Mouse (Mus musculus) stomach, embryonic 16.5 days (tissue): ENCODE results near the gene Eif2a. TPM values are rescaled to one million over a fixed set of nuclear protein-coding genes. Genes with fewer than 3 reads are reported as not detected.
A peak's percentile ranks its signal among the peaks of the same experiment; 100 is the strongest.

Source experiments
- ATAC-seq: fragments of 200-750 bp; cut with Nextera tagmentation; 2 replicates; pipeline ENCODE4 v1.8.0; 2017; ENCODE audit warnings: moderate number of reproducible peaks, moderate TSS enrichment; ENCODE audit not compliant: insufficient read depth, low FRiP score
- H3K27ac ChIP-seq: fragments of 300-500 bp; sonication (generic); 2 replicates; pipeline ENCODE4 v1.5.1; 2014; ENCODE audit warnings: low read length
- H3K27me3 ChIP-seq: fragments of 300-500 bp; sonication (generic); 2 replicates; pipeline ENCODE4 v1.6.1; 2014; ENCODE audit warnings: low read length, control low read depth, mixed read lengths; ENCODE audit not compliant: control insufficient read depth, insufficient read depth
- H3K36me3 ChIP-seq: fragments of 300-500 bp; sonication (generic); 2 replicates; pipeline ENCODE4 v1.6.1; 2014; ENCODE audit warnings: low read length; ENCODE audit not compliant: control insufficient read depth, insufficient read depth
- H3K4me1 ChIP-seq: fragments of 300-500 bp; sonication (generic); 2 replicates; pipeline ENCODE4 v1.6.1; 2014; ENCODE audit warnings: low read length, control low read depth, mixed read lengths; ENCODE audit not compliant: control insufficient read depth, insufficient read depth
- H3K4me2 ChIP-seq: fragments of 300-500 bp; sonication (generic); 2 replicates; pipeline ENCODE4 v1.6.1; 2014; ENCODE audit warnings: low read depth, low read length, mixed read lengths
- H3K4me3 ChIP-seq: fragments of 300-500 bp; sonication (generic); replicated peaks from 2 replicates; pipeline ENCODE4 v1.5.1; 2014; ENCODE audit warnings: mild to moderate bottlenecking, low read length
- H3K9ac ChIP-seq: fragments of 300-500 bp; sonication (generic); 2 replicates; pipeline ENCODE4 v1.6.1; 2014; ENCODE audit warnings: low read length
- H3K9me3 ChIP-seq: fragments of 300-500 bp; sonication (generic); replicated peaks from 2 replicates; pipeline ENCODE4 v1.6.1; 2016; ENCODE audit warnings: low read length, control low read depth; ENCODE audit not compliant: control insufficient read depth
- WGBS: fragments of 180-500 bp; shearing (Covaris S2); extraction: QIAGEN DNeasy Blood & Tissue Kit; methylation state at CpG from one replicate; pipeline ENCODE4 v1.1.7; 2014; 5-methylcytosine and 5-hydroxymethylcytosine counted together
- polyA plus RNA-seq: library from polyadenylated mRNA; unstranded; fragments of >200 nt; fragmentation: Nextera tagmentation; extraction: Ambion mirVana; gene quantifications from 2 replicates; pipeline ENCODE4 v1.2.1, GENCODE M21; 2015

Eif2a gene
- polyA plus RNA-seq, 1 experiment from 2014 or later, result 51.3 TPM

- no peaks in the 10 kb centered on the region for H3K4me1 ChIP-seq
- 54% methylated on average over 3 of the region's 3 CpGs for WGBS
- no peaks in the 10 kb centered on the region for H3K36me3 ChIP-seq
- H3K27ac ChIP-seq, result no peak overlapping the region
- no peak overlapping the region for H3K9ac ChIP-seq
- no peaks in the 10 kb centered on the region for H3K9me3 ChIP-seq
- no peaks in the 10 kb centered on the region for H3K27me3 ChIP-seq
- H3K4me3 ChIP-seq, result no peak overlapping the region
- no peak overlapping the region for H3K4me2 ChIP-seq
- no peak for ATAC-seq
These were observed 21.8 kb upstream of the Eif2a start for GRCm38 (mm10) chr3:58503720-58504333.

GRCm38 (mm10) chr3:58504676-58505075, 20.9 kb upstream of the Eif2a start:
- Histone ChIP-seq H3K27me3 (no peaks in the 10 kb centered on the region), H3K4me3 (no peak overlapping the region), H3K9me3 (no peaks in the 10 kb centered on the region), H3K4me2 (no peak overlapping the region), H3K36me3 (no peaks in the 10 kb centered on the region), H3K27ac (no peak overlapping the region), H3K4me1 (no peaks in the 10 kb centered on the region), H3K9ac (no peak overlapping the region)
- no peak for ATAC-seq

- Histone ChIP-seq H3K9me3 (no peaks in the 10 kb centered on the region), H3K4me1 (no peaks in the 10 kb centered on the region), H3K9ac (no peak overlapping the region), H3K4me3 (no peak overlapping the region), H3K36me3 (no peaks in the 10 kb centered on the region), H3K27me3 (no peaks in the 10 kb centered on the region), H3K27ac (no peak overlapping the region), H3K4me2 (no peak overlapping the region)
- WGBS, result 81% methylated on average over 7 of the region's 7 CpGs
- no peak for ATAC-seq
These were observed 17.4 kb upstream of the Eif2a start for GRCm38 (mm10) chr3:58508020-58508750.

- no peaks in the 10 kb centered on the region for H3K4me1 ChIP-seq
- H3K9me3 ChIP-seq, result no peaks in the 10 kb centered on the region
- H3K4me3 ChIP-seq, result no peak overlapping the region
- no peak for ATAC-seq
- no peaks in the 10 kb centered on the region for H3K36me3 ChIP-seq
- H3K4me2 ChIP-seq, result no peak overlapping the region
- no peaks in the 10 kb centered on the region for H3K27me3 ChIP-seq
- no peak overlapping the region for H3K27ac ChIP-seq
- H3K9ac ChIP-seq, result no peak overlapping the region
These were observed 14.0 kb upstream of the Eif2a start for GRCm38 (mm10) chr3:58511581-58511980.

GRCm38 (mm10) chr3:58512740-58513139, 12.9 kb upstream of the Eif2a start:
- ATAC-seq, result no peak
- no peaks in the 10 kb centered on the region for H3K4me1 ChIP-seq
- no peaks in the 10 kb centered on the region for H3K27me3 ChIP-seq
- H3K9me3 ChIP-seq, result no peaks in the 10 kb centered on the region
- no peak overlapping the region for H3K4me3 ChIP-seq
- WGBS, result 56% methylated on average over 3 of the region's 3 CpGs
- no peak overlapping the region for H3K4me2 ChIP-seq
- no peak overlapping the region for H3K9ac ChIP-seq
- H3K36me3 ChIP-seq, result no peaks in the 10 kb centered on the region
- H3K27ac ChIP-seq, result no peak overlapping the region

GRCm38 (mm10) chr3:58513483-58513882, 12.1 kb upstream of the Eif2a start:
- ATAC-seq, result no peak
- Histone ChIP-seq H3K9ac (no peak overlapping the region), H3K27ac (no peak overlapping the region), H3K9me3 (no peaks in the 10 kb centered on the region), H3K4me1 (no peaks in the 10 kb centered on the region), H3K27me3 (no peaks in the 10 kb centered on the region), H3K4me3 (no peak overlapping the region), H3K36me3 (no peaks in the 10 kb centered on the region), H3K4me2 (no peak overlapping the region)
- 83% methylated on average over 4 of the region's 4 CpGs for WGBS

- Histone ChIP-seq H3K4me3 (no peak overlapping the region), H3K4me1 (no peaks in the 10 kb centered on the region), H3K36me3 (no peaks in the 10 kb centered on the region), H3K4me2 (no peak overlapping the region), H3K27me3 (no peaks in the 10 kb centered on the region), H3K27ac (no peak overlapping the region), H3K9ac (no peak overlapping the region), H3K9me3 (no peaks in the 10 kb centered on the region)
- 54% methylated on average over 1 of the region's 1 CpGs for WGBS
- no peak for ATAC-seq
These were observed 9.5 kb upstream of the Eif2a start for GRCm38 (mm10) chr3:58515947-58516601.

GRCm38 (mm10) chr3:58516602-58516976, 9.0 kb upstream of the Eif2a start:
- H3K9me3 ChIP-seq, result no peaks in the 10 kb centered on the region
- H3K4me1 ChIP-seq, result no peaks in the 10 kb centered on the region
- H3K27me3 ChIP-seq, result no peaks in the 10 kb centered on the region
- peaks cover 3% of the 10 kb centered on the region; the same call in 1 of the 2 replicates for H3K36me3 ChIP-seq
- ATAC-seq, result no peak
- H3K4me2 ChIP-seq, result no peak overlapping the region
- H3K27ac ChIP-seq, result 0 out of 2 replicates have a peak overlapping the region, but pooled peaks have one; percentile 6
- H3K9ac ChIP-seq, result no peak overlapping the region
- no peak overlapping the region for H3K4me3 ChIP-seq
- WGBS, result 38% methylated on average over 7 of the region's 7 CpGs

GRCm38 (mm10) chr3:58517258-58517657, 8.4 kb upstream of the Eif2a start:
- no peak overlapping the region for H3K4me2 ChIP-seq

More at GRCm38 (mm10) chr3:58517258-58517657, 8.4 kb upstream of the Eif2a start:
- H3K4me1 ChIP-seq, result no peaks in the 10 kb centered on the region
- ATAC-seq, result no peak
- H3K36me3 ChIP-seq, result peaks cover 4% of the 10 kb centered on the region; the same call in 1 of the 2 replicates
- no peak overlapping the region for H3K9ac ChIP-seq
- no peak overlapping the region for H3K27ac ChIP-seq
- WGBS, result 57% methylated on average over 5 of the region's 5 CpGs
- no peaks in the 10 kb centered on the region for H3K9me3 ChIP-seq
- no peaks in the 10 kb centered on the region for H3K27me3 ChIP-seq
- H3K4me3 ChIP-seq, result no peak overlapping the region
